Mouse (Mus musculus): ENCODE data around the gene Erich3.
"Not testable (repeated sequence)": the region's sequence is repeated elsewhere in the genome, so short reads cannot be mapped to it uniquely, and the experiment has no call there.

Gene Erich3

GRCm38 (mm10) chr3:154663545-154663944, at the start of gene Erich3:
Gene Erich3, plus strand, starts transcription at chr3:154663859.
- no peak for DNase-seq (ENCODE audit: extremely low spot score, low read depth, low spot score)

- DNase-seq (ENCODE audit: extremely low spot score, low read depth, low spot score), result no peak
Measured at GRCm38 (mm10) chr3:154614771-154615170, 48.9 kb upstream of the Erich3 start.

GRCm38 (mm10) chr3:154615304-154615703, 48.4 kb upstream of the Erich3 start:
- DNase-seq (ENCODE audit: extremely low spot score, low read depth, low spot score), result no peak

- DNase-seq (ENCODE audit: extremely low spot score, low read depth, low spot score), result no peak
Measured at GRCm38 (mm10) chr3:154616106-154616505, 47.6 kb upstream of the Erich3 start.

- no peak for DNase-seq (ENCODE audit: extremely low spot score, low read depth, low spot score)
Measured at GRCm38 (mm10) chr3:154628284-154628683, 35.4 kb upstream of the Erich3 start.

GRCm38 (mm10) chr3:154631281-154631680, 32.4 kb upstream of the Erich3 start:
- DNase-seq (ENCODE audit: extremely low spot score, low read depth, low spot score), result not testable (repeated sequence)

- no peak for DNase-seq (ENCODE audit: extremely low spot score, low read depth, low spot score)
Measured at GRCm38 (mm10) chr3:154633091-154633490, 30.6 kb upstream of the Erich3 start.

- no peak for DNase-seq (ENCODE audit: extremely low spot score, low read depth, low spot score)
Measured at GRCm38 (mm10) chr3:154646638-154647442, 16.8 kb upstream of the Erich3 start.

- DNase-seq (ENCODE audit: extremely low spot score, low read depth, low spot score), result no peak
Measured at GRCm38 (mm10) chr3:154647443-154647780, 16.2 kb upstream of the Erich3 start.

- DNase-seq (ENCODE audit: extremely low spot score, low read depth, low spot score), result no peak
Measured at GRCm38 (mm10) chr3:154649411-154650285, 14.0 kb upstream of the Erich3 start.

GRCm38 (mm10) chr3:154651192-154651821, 12.4 kb upstream of the Erich3 start:
- DNase-seq (ENCODE audit: extremely low spot score, low read depth, low spot score), result no peak

- DNase-seq (ENCODE audit: extremely low spot score, low read depth, low spot score), result peak; percentile 39
Measured at GRCm38 (mm10) chr3:154652581-154653420, 10.9 kb upstream of the Erich3 start.

- DNase-seq (ENCODE audit: extremely low spot score, low read depth, low spot score), result no peak
Measured at GRCm38 (mm10) chr3:154653454-154653853, 10.2 kb upstream of the Erich3 start.

GRCm38 (mm10) chr3:154654284-154654683, 9.4 kb upstream of the Erich3 start:
- DNase-seq (ENCODE audit: extremely low spot score, low read depth, low spot score), result no peak

GRCm38 (mm10) chr3:154654901-154655300, 8.8 kb upstream of the Erich3 start:
- DNase-seq (ENCODE audit: extremely low spot score, low read depth, low spot score), result no peak

- no peak for DNase-seq (ENCODE audit: extremely low spot score, low read depth, low spot score)
Measured at GRCm38 (mm10) chr3:154655711-154656110, 7.9 kb upstream of the Erich3 start.

GRCm38 (mm10) chr3:154663976-154664581, 420 bp downstream of the Erich3 start:
- DNase-seq (ENCODE audit: extremely low spot score, low read depth, low spot score), result no peak

- DNase-seq (ENCODE audit: extremely low spot score, low read depth, low spot score), result no peak
Measured at GRCm38 (mm10) chr3:154664636-154665035, 977 bp downstream of the Erich3 start.

GRCm38 (mm10) chr3:154668485-154668884, 4.8 kb downstream of the Erich3 start:
- DNase-seq (ENCODE audit: extremely low spot score, low read depth, low spot score), result no peak

GRCm38 (mm10) chr3:154670584-154670983, 6.9 kb downstream of the Erich3 start:
- no peak for DNase-seq (ENCODE audit: extremely low spot score, low read depth, low spot score)

Measured in hindlimb bud, embryonic 11.5 days (tissue).